Mouse (Mus musculus) midbrain, embryonic 10.5 days (tissue): ENCODE measurements at regions not wholly inside any gene's neighbourhood (a gene's known extent, or its start where the extent isn't known, plus 50 kb on each side); places are given as distances from the start of the nearest gene placed in this dataset.
A peak's percentile ranks its signal among the peaks of the same experiment; 100 is the strongest.

Experiments
- DNase-seq: peaks from one replicate; pipeline ENCODE4 v3.0.0-alpha.2; 2017; ENCODE audit warnings: low spot score
- H3K27ac ChIP-seq: fragments of 300-500 bp; sonication (generic); replicated peaks from 2 replicates; pipeline ENCODE4 v1.5.1; 2016; ENCODE audit warnings: mild to moderate bottlenecking
- H3K27me3 ChIP-seq: fragments of 300-500 bp; sonication (generic); 2 replicates; pipeline ENCODE4 v1.6.1; 2016; ENCODE audit warnings: low read depth, mild to moderate bottlenecking; ENCODE audit not compliant: poor library complexity, severe bottlenecking
- H3K36me3 ChIP-seq: fragments of 300-500 bp; sonication (generic); 2 replicates; pipeline ENCODE4 v1.6.1; 2016; ENCODE audit warnings: mild to moderate bottlenecking, moderate library complexity
- H3K4me1 ChIP-seq: fragments of 300-500 bp; sonication (generic); 2 replicates; pipeline ENCODE4 v1.6.1; 2016
- H3K4me3 ChIP-seq: fragments of 300-500 bp; sonication (generic); 2 replicates; pipeline ENCODE4 v1.5.1; 2016; ENCODE audit warnings: mild to moderate bottlenecking, moderate library complexity
- H3K9me3 ChIP-seq: fragments of 300-500 bp; sonication (generic); replicated peaks from 2 replicates; pipeline ENCODE4 v1.6.1; 2016; ENCODE audit warnings: mild to moderate bottlenecking
- WGBS: fragments of 180-500 bp; shearing (Covaris S2); methylation state at CpG from one replicate; pipeline ENCODE4 v1.1.7; 2016; 5-methylcytosine and 5-hydroxymethylcytosine counted together

DNA sequence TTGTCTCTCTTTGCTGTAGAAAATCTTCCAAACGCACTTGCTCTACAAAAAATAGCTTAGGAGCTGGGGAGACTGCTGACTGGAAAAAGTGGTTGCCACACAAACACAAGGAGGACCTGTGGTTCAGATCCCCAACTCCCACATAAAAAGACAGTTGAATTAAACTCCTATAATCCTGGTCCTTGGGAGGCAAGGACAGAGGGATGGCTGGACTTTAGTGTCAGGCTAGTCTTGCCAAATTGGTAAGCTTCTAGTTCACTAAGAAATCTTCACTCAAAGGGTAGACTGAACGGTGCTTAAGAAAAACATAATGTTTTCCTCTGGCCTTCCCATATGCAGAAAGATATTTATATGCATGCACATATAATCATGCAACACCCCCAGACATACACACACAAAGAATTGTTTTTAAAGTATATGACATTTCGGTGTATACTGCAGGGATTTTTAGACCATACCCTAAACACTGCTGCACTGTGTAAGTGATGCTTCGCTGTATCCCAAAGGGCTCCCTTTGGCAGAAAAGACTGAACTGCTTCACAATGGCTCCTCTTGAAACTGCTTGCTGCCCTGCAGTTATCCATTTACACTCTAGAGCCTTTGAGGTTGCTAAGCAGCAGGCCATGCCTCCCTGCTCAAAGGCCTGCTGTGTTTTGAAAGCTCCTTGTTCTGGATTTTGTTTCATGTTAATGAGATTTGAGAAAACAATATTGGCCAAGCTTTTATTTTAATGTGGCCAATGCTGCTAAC lies 1299.3 kb downstream of the Zfp704 start:
- H3K27me3 ChIP-seq, result no peaks in the 10 kb centered on the region
- peak; percentile 25 for DNase-seq
- H3K4me3 ChIP-seq, result no peak overlapping the region
- 44% methylated on average over 4 of the region's 4 CpGs for WGBS
- peaks cover 12% of the 10 kb centered on the region for H3K4me1 ChIP-seq
- H3K9me3 ChIP-seq, result no peaks in the 10 kb centered on the region
- H3K36me3 ChIP-seq, result no peaks in the 10 kb centered on the region
- H3K27ac ChIP-seq, result peak overlapping the region; percentile 49; the same call in 1 of the 2 replicates

DNA sequence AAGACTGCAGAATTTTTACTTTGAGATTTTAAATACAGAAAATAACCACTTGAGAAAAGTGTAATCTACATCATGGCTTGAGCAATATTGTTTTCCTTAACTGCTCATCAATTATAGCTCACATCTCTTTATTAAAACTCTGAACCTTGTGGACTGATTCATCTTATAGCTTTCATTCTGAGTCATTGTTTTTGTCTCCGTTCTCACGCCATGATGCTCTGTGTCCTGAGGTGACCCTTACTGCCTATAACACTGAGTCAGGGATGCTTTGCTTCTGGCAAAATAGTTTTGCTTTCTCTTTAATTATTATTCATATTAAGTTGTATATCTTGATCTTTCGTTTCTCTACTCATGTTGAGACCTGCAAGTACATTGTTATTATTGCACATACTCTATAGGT lies 1302.6 kb downstream of the Zfp704 start:
- 89% methylated on average over 3 of the region's 3 CpGs for WGBS
- no peak overlapping the region for H3K4me3 ChIP-seq
- no peaks in the 10 kb centered on the region for H3K36me3 ChIP-seq
- no peaks in the 10 kb centered on the region for H3K9me3 ChIP-seq
- DNase-seq, result no peak
- H3K4me1 ChIP-seq, result peaks cover 12% of the 10 kb centered on the region
- no peaks in the 10 kb centered on the region for H3K27me3 ChIP-seq
- no peak overlapping the region for H3K27ac ChIP-seq

DNA sequence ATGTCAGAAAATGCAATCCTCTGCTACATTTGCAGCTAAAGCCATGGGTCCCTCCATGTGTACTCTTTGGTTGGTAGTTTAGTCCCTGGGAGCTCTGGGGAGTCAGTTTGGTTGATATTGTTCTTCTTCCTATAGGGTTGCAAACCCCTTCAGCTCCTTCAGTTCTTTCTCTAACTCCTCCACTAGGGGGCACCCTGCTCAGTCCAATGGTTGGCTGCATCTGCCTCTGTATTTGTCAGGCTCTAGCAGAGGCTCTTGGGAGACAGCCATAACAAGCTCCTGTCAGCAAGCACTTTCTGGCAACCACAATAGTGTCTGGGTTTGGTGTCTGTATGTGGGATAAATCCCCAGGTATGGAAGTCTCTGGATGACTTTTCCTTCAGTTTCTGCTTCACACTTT lies 1305.1 kb downstream of the Zfp704 start:
- H3K27ac ChIP-seq, result no peak overlapping the region
- no peaks in the 10 kb centered on the region for H3K27me3 ChIP-seq
- no peaks in the 10 kb centered on the region for H3K36me3 ChIP-seq
- H3K9me3 ChIP-seq, result no peaks in the 10 kb centered on the region
- H3K4me3 ChIP-seq, result no peak overlapping the region
- no peak for DNase-seq
- no peaks in the 10 kb centered on the region; the same call in 1 of the 2 replicates for H3K4me1 ChIP-seq

DNA sequence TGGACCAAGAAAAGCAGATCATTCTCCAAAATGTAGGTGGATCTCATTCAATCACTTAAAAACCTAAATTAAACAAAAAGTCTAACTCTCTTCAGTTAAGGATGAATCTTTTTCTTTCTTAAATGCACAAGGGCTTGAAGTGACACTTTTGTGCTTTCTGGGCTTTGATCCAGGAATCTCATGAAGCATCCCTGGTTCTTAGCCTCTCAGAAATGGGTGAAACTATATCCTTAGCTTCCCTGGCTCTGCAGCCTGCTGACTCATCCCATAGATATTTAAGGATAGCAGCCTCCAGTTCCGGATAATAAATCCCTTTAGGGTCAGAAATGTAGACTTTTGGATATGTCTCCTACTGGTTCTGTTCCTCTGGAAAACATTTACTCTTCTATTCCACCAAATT lies 1316.8 kb downstream of the Zfp704 start:
- Histone ChIP-seq H3K4me1 (no peaks in the 10 kb centered on the region), H3K9me3 (no peaks in the 10 kb centered on the region), H3K36me3 (no peaks in the 10 kb centered on the region), H3K27me3 (no peaks in the 10 kb centered on the region), H3K4me3 (no peak overlapping the region), H3K27ac (no peak overlapping the region)
- DNase-seq, result no peak
- 89% methylated on average over 1 of the region's 1 CpGs for WGBS

DNA sequence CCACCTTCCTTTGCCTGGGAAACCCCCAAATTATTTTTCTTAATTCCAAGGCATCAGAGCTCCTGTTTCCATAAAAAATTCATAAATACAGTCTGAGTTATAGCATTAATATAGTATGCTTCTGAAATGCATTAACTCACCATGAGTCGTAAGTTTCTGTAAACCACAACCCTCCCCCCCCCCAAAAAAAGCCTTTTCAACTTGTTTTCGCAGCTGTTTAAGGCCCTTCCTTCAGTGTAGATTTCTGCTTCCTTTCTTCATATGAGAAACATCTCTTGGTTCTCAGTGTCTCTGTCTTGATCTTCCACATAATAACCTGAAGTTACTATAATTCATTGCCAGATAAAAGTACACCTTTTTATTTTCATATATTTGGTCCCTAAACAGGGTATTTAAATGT lies 1320.3 kb downstream of the Zfp704 start:
- no peak for DNase-seq
- no peak overlapping the region for H3K27ac ChIP-seq
- no peaks in the 10 kb centered on the region for H3K36me3 ChIP-seq
- WGBS, result 89% methylated on average over 2 of the region's 2 CpGs
- no peaks in the 10 kb centered on the region for H3K4me1 ChIP-seq
- H3K9me3 ChIP-seq, result no peaks in the 10 kb centered on the region
- no peak overlapping the region for H3K4me3 ChIP-seq
- H3K27me3 ChIP-seq, result no peaks in the 10 kb centered on the region

DNA sequence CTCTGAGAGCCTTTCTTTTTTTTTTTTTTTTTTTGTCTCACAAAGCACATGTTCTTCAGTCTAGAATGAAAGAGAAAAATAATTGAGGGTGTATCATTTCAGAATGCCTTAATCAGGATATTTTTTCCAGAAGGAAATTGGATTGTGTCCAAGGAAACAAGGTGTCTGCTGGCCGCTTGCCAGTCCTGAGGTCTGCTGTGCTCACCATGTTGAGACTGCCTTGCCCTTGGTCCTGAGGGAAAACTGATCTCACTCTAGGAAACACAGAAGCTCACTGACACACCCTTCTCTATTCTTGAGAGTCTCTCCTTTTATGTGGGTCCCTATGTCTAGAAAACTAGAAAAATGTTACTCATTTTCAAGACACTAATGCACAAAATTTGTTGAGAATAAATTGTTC lies 1321.4 kb downstream of the Zfp704 start:
- WGBS, result 82% methylated on average over 1 of the region's 1 CpGs
- no peak overlapping the region for H3K27ac ChIP-seq
- no peaks in the 10 kb centered on the region for H3K36me3 ChIP-seq
- no peaks in the 10 kb centered on the region for H3K4me1 ChIP-seq
- no peak overlapping the region for H3K4me3 ChIP-seq
- no peaks in the 10 kb centered on the region for H3K9me3 ChIP-seq
- H3K27me3 ChIP-seq, result no peaks in the 10 kb centered on the region
- DNase-seq, result no peak

DNA sequence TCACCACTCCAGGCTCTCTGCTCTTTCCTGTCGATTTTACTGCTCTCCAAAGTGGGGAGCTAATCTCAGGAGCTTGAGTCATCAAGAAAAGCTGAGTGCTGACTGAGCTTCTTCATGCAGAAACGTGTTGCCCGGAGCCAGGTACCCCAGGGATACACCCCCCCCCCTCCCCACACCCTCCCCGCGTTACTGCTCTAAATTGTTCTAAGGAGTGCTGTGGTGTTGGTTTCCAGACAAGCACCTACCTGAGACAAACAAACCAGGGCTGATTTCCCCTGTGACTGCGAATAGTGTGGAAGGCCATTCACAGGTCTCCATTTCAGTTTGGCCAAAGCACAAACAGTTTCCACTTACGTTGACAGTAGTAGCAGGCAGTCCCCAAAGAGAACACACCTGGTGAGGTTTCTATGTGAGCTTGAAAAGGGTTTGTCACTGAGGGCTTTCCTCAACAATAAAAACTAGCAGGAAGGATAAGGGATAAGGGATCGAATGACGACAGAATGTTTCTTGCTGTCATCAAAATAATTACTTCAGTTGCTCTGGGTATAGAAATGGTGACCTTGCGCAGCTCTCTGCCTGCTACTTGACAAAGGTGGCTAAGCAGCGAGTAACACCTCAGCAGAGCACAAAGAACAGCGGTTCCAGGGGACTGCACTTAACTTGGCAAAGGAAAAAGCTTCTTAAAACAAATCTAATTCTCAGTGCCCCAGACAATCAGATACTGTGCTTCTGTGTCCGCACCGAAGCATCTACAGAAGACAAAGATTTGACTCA lies 1325.0 kb downstream of the Zfp704 start:
- Histone ChIP-seq H3K27me3 (no peaks in the 10 kb centered on the region), H3K4me3 (no peak overlapping the region), H3K4me1 (no peaks in the 10 kb centered on the region), H3K9me3 (no peaks in the 10 kb centered on the region), H3K36me3 (no peaks in the 10 kb centered on the region), H3K27ac (no peak overlapping the region)
- 82% methylated on average over 14 of the region's 14 CpGs for WGBS
- no peak for DNase-seq

DNA sequence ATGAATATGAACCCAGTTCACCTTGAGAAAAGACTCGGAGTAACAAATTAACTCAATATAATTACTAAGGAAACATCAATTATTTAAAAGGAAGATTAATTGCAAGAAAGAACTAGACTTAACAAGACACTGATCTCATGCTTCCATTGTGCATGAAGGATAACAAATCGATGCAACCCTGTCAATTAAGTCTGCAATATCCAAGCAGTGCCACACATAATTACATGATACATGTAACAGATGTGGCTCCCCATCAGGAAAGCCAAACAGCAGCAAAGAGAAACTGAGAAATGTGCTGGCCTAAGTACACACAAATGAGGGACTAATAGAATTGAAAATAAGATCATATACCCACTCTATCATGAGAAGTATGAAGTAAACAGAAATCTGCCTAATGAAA lies 1327.5 kb downstream of the Zfp704 start:
- Histone ChIP-seq H3K9me3 (no peaks in the 10 kb centered on the region), H3K4me1 (no peaks in the 10 kb centered on the region), H3K4me3 (no peak overlapping the region), H3K27me3 (no peaks in the 10 kb centered on the region), H3K36me3 (no peaks in the 10 kb centered on the region), H3K27ac (no peak overlapping the region)
- no peak for DNase-seq
- 87% methylated on average over 2 of the region's 2 CpGs for WGBS

DNA sequence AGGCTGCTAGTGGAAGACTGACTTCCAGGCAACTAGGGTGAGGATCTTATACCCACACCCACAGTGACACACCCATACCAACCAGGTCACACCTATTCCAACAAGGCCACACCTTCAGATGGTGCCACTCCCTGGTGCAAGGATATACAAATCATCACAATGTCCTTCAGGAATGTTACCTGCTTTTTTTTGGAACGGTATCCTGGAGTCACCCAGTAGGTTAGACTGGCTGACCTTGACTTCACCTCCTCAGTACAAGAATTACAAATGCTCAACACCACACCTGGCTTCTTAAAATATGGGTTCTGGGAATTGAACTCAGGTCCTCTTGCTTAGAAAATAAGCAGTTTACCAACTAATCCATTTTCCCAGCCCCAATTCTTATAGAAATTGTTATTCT lies 1333.2 kb downstream of the Zfp704 start:
- Histone ChIP-seq H3K9me3 (no peaks in the 10 kb centered on the region), H3K4me1 (no peaks in the 10 kb centered on the region), H3K27me3 (no peaks in the 10 kb centered on the region), H3K36me3 (no peaks in the 10 kb centered on the region), H3K4me3 (no peak overlapping the region), H3K27ac (no peak overlapping the region)
- no peak for DNase-seq
- WGBS, result 88% methylated on average over 1 of the region's 1 CpGs

DNA sequence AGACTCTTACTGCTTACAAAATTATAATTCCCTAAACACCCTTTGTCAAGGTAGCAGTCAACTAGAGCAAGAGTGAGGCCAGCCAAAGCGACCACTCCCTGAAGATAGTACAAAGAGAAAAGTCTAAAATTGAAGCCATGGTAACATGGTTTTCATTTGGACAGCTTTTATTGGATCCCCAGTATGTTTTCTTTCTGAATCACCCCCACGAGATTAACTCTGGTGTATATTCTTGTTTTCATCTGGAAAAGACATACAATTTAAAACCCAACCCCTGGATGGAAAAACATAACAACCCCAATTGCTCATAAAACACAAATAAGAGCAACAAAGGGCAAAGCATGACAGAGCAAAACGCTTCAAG lies 1339.0 kb downstream of the Zfp704 start:
- Histone ChIP-seq H3K9me3 (no peaks in the 10 kb centered on the region), H3K27ac (no peak overlapping the region), H3K4me1 (no peaks in the 10 kb centered on the region), H3K27me3 (no peaks in the 10 kb centered on the region), H3K4me3 (no peak overlapping the region), H3K36me3 (no peaks in the 10 kb centered on the region)
- no peak for DNase-seq
- 82% methylated on average over 3 of the region's 3 CpGs for WGBS

DNA sequence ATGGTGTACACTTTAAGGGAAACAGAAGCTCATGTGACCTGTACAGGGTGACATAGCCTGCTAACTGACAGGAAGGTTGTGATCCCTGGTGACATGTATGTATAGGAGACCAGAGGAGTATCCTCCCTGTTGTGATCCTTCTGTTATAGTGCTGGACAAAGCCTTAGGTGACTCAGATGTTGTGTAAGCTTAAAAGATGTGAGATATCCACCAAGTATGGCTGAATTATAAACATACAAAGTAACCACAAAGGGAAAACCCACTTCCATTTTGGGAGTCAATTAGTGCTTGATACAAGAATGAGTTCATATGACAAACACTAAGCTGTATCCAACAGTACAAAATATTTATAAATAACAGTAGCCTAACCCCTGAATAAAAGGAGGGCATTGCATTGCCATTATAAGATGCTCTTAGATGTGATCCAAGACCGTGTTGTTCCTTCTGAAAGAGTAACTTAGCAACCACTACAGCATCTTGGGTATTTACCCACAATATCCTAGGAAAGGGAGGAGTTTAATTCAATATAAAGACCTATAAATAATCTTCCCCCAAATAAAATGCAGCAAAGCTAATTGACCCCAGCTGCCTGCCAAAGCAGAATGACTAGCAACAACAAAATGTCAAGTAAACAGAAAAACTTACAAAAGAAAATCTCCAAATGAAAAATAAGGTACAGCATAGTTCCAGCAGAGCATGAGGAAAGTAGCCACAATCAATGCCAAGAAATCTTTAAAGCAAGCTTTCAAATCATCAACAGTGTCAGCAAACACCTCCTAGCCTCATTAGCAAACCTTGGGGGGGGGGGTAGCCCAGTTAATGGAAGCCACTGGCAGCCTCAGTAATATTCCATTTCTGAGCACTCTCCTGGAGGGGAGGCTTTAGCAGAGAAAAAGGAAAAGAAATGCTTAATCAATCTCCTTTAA lies 1339.6 kb downstream of the Zfp704 start:
- H3K36me3 ChIP-seq, result no peaks in the 10 kb centered on the region
- no peak for DNase-seq
- no peaks in the 10 kb centered on the region for H3K9me3 ChIP-seq
- WGBS, result 77% methylated on average over 1 of the region's 1 CpGs
- H3K4me1 ChIP-seq, result no peaks in the 10 kb centered on the region
- no peaks in the 10 kb centered on the region for H3K27me3 ChIP-seq
- no peak overlapping the region for H3K27ac ChIP-seq
- no peak overlapping the region for H3K4me3 ChIP-seq

DNA sequence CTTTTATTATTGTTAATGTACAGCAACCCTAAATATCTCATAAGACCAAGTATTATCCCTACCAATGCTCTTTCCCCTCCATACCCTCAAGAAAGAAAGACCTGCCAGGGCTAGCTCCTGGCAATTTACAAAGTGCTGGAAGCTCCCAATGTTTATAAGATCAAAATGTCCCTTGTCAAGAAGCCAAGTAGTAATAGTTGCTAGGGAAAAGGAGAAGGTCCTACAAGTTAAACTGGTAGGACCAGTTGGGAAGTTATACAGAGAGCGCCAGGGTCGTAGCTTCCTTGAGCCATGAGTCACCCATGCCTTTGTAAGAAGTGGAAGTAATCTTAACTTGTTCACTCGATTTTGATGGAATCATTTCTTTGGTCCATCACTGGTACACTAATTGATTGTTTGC lies 1344.1 kb downstream of the Zfp704 start:
- WGBS, result 90% methylated on average over 3 of the region's 3 CpGs
- H3K36me3 ChIP-seq, result no peaks in the 10 kb centered on the region
- DNase-seq, result no peak
- H3K27ac ChIP-seq, result no peak overlapping the region
- no peak overlapping the region for H3K4me3 ChIP-seq
- no peaks in the 10 kb centered on the region for H3K4me1 ChIP-seq
- no peaks in the 10 kb centered on the region for H3K9me3 ChIP-seq
- H3K27me3 ChIP-seq, result no peaks in the 10 kb centered on the region
